In genomic region chr13:58911936-58912335, GRCm38 (mm10) we compare ENCODE assay signal across 22 mouse cellular contexts.
"Had no signal": no experiment of that assay in that cellular context is flagged by ENCODE, and none has a peak within 500 bp of the region (broad histone marks: within the 10 kb centered on the region; RNA-seq: fewer than 3 reads in every experiment).

No protein-coding gene starts in this region.

- DNase-seq: kidney, adult 11 months; kidney, adult 8-10 months; kidney, postnatal 10 days; kidney, postnatal 36 days; layer of hippocampus, postnatal 36 days; liver; liver, embryonic 13.5 days; lung, adult 2 months; lung, postnatal 14 days; lung, postnatal 4 days; retina, postnatal 1 day; right cerebral cortex, postnatal 25 days; spleen, adult 18-20 months; thymus, adult 2 months; thymus, postnatal 14 days had no signal

- H3K9ac ChIP-seq: kidney, embryonic 15.5 days; limb, embryonic 13.5 days; liver, embryonic 13.5 days; midbrain, embryonic 12.5 days; neural tube, embryonic 13.5 days; stomach, embryonic 15.5 days had no signal

- H3K4me3 ChIP-seq: kidney, embryonic 15.5 days; left cerebral cortex, adult 2 months; limb, embryonic 13.5 days; liver, embryonic 13.5 days; midbrain, embryonic 12.5 days; myocyte; neural tube, embryonic 13.5 days; stomach, embryonic 15.5 days had no signal

- H3K4me1 ChIP-seq: kidney, embryonic 15.5 days; stomach, embryonic 15.5 days had no signal

- H3K27me3 ChIP-seq: kidney, embryonic 15.5 days; limb, embryonic 13.5 days; liver, embryonic 13.5 days; midbrain, embryonic 12.5 days; neural tube, embryonic 13.5 days; stomach, embryonic 15.5 days had no signal

- H3K9me3 ChIP-seq: kidney, embryonic 15.5 days; limb, embryonic 13.5 days; midbrain, embryonic 12.5 days; neural tube, embryonic 13.5 days; stomach, embryonic 15.5 days had no signal

- H3K27ac ChIP-seq: kidney, embryonic 15.5 days; left cerebral cortex, adult 2 months; limb, embryonic 13.5 days; liver, embryonic 13.5 days; midbrain, embryonic 12.5 days; neural tube, embryonic 13.5 days; stomach, embryonic 15.5 days had no signal

- H3K36me3 ChIP-seq: kidney, embryonic 15.5 days; limb, embryonic 13.5 days; liver, embryonic 13.5 days; midbrain, embryonic 12.5 days; neural tube, embryonic 13.5 days; stomach, embryonic 15.5 days had no signal
